Mouse (Mus musculus): ENCODE data around the gene Enpep.

The Enpep gene

GRCm38 (mm10) chr3:129332586-129332985 is at the start of gene Enpep:
Gene Enpep (minus strand): TSS chr3:129332720.
- no peak for DNase-seq (ENCODE audit: low read depth in 1 of 2, low spot score in 2 of 2)

- DNase-seq (ENCODE audit: low read depth in 1 of 2, low spot score in 2 of 2) = no peak
Observed at GRCm38 (mm10) chr3:129379109-129379508, 46.6 kb upstream of the Enpep start.

DNA sequence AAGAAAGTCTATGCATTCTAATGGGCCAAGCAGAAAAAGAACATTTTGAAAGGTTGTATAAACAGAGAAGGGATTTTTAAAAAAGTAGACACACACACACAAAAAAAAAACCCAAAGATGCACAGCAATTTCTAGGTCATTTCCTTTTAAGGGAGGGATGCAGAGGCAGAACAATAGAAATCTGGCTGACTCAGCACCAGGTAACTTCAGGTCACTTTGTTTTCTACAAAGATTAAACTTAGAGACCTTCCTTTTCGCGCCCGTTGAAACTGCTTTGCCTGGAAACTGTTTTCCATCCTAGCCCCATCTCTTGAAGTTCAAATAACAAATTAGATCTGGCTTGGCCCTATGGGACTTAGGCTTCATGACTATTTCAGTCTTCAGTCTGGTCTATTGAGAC is 42.6 kb upstream of the Enpep start:
- DNase-seq (ENCODE audit: low read depth in 1 of 2, low spot score in 2 of 2) = no peak

GRCm38 (mm10) chr3:129373108-129373507 is 40.6 kb upstream of the Enpep start:
- no peak for DNase-seq (ENCODE audit: low read depth in 1 of 2, low spot score in 2 of 2)

- no peak for DNase-seq (ENCODE audit: low read depth in 1 of 2, low spot score in 2 of 2)
Observed at GRCm38 (mm10) chr3:129369491-129369890, 37.0 kb upstream of the Enpep start.

DNA sequence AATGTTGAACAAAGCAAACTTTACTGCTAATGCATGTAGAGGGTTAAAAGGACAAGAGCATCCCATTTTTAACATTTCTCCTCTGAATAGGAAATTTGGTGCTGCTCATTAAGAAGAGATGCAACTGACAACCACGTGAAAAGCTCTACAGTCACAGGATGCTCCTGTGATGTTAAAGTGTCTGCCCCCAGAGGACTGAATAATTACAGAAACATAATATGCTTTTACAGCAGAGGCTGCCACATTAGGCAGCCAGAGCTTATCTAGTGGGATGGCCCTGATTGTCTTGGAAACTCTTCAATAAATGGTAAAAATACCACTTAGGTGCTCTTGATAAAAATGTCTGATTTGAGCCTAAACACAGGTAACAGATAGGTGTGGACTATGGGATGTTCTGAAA is 33.4 kb upstream of the Enpep start:
- no peak for DNase-seq (ENCODE audit: low read depth in 1 of 2, low spot score in 2 of 2)

DNA sequence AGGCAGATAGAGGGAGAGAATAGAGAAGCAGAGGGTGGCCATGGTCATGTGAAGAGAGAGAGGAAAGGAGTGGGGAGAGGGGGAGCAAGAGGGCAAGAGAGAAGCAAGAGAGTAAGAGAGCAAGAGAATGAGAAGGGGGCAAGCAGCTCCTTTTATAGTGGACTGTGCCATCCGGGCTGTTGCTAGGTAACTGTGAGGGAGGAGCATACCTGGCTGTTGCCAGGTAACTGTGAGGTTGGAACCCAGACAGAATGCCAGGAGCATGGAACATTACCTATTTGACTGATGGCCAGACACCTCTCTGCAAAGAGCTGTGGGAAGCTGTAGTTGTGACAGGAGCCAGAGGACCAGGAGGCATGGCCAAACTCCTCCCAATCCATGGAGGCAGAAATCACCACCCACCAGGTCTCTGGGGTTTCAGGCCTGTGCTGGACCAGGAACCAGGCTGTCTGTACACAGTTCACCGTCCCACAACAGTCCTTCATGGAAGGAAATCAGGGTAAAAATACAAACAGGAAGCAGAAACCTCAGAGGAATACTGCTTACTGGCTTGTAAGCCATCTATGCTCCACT is 32.4 kb upstream of the Enpep start:
- no peak for DNase-seq (ENCODE audit: low read depth in 1 of 2, low spot score in 2 of 2)

DNA sequence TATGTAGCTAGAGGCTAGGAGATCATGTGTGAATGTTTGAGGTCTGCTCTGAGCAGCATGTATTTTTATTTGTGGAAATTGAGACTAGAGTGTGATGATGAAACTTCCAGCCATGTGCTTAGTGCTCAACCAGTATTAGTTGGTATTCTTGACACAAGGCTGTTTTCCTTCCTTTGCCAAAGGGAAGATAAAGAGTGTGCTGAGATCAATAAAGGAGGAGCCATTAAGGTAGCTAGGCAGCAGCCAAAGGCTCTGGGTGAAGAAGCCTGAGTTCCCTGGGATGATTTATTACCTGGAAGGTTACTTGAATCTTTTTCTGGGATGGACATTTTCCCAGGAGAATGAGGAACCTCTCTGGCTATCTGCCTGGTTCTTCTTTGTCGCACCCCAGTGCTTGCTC is 30.9 kb upstream of the Enpep start:
- no peak for DNase-seq (ENCODE audit: low read depth in 1 of 2, low spot score in 2 of 2)

- no peak for DNase-seq (ENCODE audit: low read depth in 1 of 2, low spot score in 2 of 2)
Observed at GRCm38 (mm10) chr3:129358115-129358514, 25.6 kb upstream of the Enpep start.

DNA sequence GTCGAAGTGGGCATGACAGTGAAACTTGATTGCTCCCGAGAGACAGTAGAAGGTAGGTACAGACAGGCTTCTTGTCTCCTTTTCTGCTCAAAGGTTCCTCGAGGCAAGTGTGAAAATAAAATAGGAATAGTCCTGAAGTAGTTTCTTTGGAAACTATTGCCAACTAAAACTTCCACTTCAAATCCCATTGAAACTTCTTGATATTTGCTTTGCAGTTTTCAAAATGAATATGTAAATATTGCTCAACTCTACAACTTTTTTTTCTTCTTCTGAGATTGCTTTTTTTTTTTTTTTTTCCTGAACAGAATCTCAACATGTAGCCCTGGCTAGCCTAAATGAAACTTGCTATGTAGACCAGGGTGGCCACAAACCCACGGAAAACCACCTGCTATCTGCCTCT is 21.4 kb upstream of the Enpep start:
- DNase-seq (ENCODE audit: low read depth in 1 of 2, low spot score in 2 of 2) = no peak

DNA sequence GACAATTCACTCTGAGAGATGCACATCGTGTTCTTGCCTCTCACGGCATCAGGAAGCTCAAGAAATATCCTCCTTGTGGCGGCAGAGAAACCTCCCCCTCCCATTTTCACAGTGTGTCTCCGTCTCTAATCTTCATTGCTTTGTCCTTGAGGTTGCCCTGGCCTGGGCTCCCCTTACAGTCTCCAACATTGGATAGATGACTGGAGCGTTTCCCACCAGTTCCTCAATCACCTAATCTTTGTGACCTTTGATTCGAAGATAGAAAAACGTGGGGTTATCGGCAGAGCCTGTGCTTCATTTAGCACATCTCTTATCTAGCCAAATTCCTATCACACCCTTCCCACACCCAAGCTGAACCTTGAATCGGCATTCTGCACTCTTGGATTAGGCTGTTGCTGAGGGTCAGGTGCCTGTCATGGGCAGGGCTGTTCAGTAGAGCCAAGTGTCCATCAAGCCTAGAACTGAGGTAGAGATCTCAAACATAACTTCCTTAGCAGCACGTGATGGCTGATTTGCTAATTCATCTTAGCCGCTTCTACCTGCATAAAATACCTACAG is 18.9 kb upstream of the Enpep start:
- no peak for DNase-seq (ENCODE audit: low read depth in 1 of 2, low spot score in 2 of 2)

GRCm38 (mm10) chr3:129347277-129347676 is 14.8 kb upstream of the Enpep start:
- no peak for DNase-seq (ENCODE audit: low read depth in 1 of 2, low spot score in 2 of 2)

DNA sequence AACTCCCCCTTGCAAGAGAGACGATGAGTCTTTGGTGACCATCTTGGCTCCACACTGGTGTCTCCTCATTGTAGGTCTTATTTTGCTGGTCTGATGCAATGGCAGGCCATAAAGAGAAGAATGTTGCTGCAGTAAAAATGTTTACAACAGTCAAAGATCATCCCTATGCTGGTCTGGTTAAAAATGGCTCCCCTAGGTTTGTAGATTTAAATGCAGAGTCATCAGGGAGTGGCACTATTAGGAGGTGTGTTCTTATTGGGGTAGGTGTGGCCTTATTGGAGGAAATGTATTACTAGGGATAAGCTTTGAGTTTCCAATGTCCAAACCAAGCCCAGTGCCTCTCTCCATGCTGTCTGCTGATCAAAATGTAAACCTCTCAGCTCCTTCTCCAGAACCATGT is 10.2 kb upstream of the Enpep start:
- no peak for DNase-seq (ENCODE audit: low read depth in 1 of 2, low spot score in 2 of 2)

- DNase-seq (ENCODE audit: low read depth in 1 of 2, low spot score in 2 of 2) = no peak
Observed at GRCm38 (mm10) chr3:129341066-129341465, 8.5 kb upstream of the Enpep start.

- DNase-seq (ENCODE audit: low read depth in 1 of 2, low spot score in 2 of 2) = peak; percentile 28 to 61
Observed at GRCm38 (mm10) chr3:129338296-129339091, 6.0 kb upstream of the Enpep start.

DNA sequence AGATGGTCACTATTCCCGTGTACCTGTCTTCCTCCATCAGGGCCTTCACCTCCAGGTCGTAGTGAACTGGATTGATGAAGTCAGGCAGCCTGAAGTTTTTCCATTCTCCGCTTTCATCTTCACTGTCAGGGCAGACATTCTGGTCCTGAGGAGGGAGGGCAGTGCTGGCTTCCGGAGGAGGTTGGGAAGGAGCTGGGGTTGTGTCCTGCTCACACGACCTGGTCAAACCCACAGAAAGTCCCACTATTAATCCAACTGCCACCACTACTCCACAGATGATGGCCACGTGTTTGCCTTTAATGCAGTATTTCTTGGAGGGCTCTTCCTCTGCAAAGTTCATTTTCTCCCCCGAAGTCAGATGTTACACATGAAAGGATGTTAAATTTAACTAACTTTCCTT is 378 bp downstream of the Enpep start:
- no peak for DNase-seq (ENCODE audit: low read depth in 1 of 2, low spot score in 2 of 2)

GRCm38 (mm10) chr3:129331427-129331826 is 1.1 kb downstream of the Enpep start:
- DNase-seq (ENCODE audit: low read depth in 1 of 2, low spot score in 2 of 2) = no peak

DNA sequence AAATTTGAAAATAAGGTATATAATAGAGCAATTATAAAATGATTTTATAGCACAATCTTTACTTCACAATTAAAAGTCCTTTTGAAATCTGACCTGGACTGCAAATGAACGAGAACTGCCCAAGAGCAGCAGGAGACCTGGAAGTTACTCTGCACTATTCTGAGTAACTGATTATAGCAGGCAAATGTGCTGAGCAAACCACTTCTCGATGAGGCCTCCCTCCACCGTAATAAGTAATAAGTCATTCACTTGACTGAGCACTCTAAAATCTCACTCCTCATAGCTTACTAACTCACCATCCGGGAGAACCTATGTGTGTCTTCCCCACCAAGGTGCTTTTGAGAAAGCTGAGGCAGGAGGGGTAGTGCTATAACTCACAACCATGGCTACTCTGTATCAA is 4.5 kb downstream of the Enpep start:
- DNase-seq (ENCODE audit: low read depth in 1 of 2, low spot score in 2 of 2) = no peak

DNA sequence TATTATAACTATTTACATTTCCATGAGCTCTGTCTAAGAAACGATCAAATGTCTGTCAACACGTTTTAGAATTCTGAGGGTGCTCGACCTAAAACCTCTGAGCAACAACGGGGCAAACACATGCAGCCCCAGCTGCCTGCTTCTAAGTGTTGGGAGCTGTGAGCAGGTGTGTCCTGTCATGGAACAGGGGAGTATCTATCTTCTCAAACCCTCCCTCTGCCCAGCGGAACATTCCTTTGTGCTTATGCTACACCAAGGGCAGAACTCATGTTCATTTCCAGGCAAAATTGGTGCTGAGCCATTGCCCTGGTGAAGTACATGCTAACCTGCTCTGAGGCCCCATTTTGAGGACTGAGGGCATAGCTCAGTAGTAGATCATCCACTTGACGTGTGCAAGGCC is 10.9 kb downstream of the Enpep start:
- no peak for DNase-seq (ENCODE audit: low read depth in 1 of 2, low spot score in 2 of 2)

DNA sequence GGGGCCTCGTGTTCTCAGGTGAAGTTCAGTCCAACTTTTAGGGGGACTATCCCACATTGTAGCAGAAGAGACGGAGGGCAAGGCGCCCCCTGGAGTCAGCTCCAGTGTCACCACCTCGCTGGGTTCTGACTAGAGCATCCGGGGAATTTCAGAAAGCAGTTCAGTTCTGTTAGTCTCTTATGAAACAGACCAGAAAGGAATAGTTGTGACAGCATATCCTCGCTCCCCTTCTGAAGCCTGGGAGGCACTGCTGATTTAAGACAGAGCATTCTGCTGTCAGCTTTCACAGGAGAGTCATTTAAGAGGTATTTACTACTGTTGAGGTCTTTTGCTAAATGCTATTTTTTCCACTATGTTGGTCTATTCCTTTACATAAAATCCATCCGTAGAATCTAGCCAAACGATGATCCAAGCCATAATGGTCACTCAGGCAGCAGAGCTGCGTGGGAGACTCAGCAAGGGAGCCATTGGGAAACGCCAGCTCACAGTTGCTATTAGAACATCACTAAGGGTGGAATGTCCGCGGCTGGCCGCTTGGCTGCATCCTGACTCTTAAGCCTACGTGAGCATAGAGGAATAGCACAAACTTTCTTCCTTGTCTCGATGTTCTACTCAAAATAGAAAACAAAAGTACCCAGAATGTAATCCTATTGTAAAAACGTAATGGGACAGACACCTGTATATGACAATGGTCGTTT is 15.3 kb downstream of the Enpep start:
- DNase-seq (ENCODE audit: low read depth in 1 of 2, low spot score in 2 of 2) = no peak

DNA sequence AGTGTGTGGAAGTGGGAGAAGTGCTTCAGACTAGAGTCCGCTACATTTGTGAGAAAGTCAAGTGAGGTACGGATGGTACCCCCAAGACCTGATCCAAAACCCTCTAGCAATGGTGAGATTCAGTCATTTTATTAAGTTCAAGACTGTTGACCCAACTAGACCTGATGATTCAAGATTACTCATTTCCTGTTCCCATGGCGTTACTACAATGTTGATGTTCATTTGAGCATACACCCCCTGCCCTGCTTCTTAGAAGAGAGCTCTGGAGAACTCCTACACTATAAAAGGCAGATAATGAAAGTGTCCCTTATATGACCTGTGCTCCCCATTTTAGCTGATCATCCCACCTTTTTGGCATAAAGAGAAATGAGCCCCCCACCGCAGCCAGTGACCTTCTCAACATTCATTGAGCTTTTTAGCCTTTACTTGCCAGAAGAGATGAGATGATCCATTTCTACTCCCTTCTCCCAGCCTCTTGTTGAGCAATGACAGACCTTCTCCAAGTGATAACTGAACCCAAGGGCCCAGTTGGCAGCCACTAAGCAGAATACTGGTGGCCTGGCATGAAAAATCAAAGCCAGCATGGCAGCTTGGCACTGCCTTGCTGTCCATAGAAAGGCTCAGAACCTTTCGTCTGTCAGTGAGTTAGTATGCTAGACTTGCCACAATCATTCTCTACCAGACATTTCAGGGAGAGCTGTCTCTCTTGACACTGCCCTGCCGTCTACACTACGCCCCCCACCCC is 18.7 kb downstream of the Enpep start:
- no peak for DNase-seq (ENCODE audit: low read depth in 1 of 2, low spot score in 2 of 2)
